8 mouse cellular contexts compared by ENCODE assay signal in the genomic region with DNA sequence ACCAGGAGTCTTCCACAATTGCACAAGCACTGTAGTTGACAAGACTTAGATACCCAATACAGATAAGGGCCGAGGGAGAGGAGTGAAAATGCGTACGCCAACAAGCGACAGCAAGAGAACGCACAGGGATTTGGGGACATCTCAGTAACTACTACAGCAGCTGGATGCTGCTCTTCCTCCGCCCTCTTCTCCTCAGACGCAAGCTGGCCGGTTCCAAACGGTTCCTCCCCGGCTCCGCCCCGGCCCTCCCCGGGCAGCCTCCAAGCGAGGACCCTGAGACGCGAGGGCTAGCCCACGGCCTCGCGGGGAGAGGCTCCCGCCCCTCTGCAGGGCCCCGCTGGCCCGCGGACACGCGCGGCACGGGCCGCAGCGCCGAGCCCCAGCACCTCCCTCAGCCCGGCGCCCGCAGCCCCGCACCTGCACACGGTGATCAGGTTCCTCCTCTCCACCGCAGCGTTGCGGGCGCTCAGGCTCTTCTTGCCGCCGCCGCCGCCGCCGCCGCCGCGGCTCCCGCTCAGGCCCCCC. TPM values are rescaled to one million over a fixed set of nuclear protein-coding genes. Genes with fewer than 3 reads are reported as not detected.
DNase-seq lines count a peak whose midpoint lies in the region; ATAC-seq and TF ChIP-seq lines count a peak whose summit lies in the region.

No protein-coding gene starts in this region.

- ATAC-seq in common myeloid progenitor, adult 5-6 weeks (replicated peaks; ENCODE audit: low read depth, poor library complexity, severe bottlenecking), result peak; percentile 65
- peak; percentile 44 for ATAC-seq in inflammation-experienced regulatory T-cells, adult 6 months

- intact Hi-C loops in left cerebral cortex, adult 2 months (cut with DNase I), result no loop called here

- peak overlapping the region; percentile 92 for H3K27ac ChIP-seq in left cerebral cortex, adult 2 months

- no peak for TF ChIP-seq CTCF in left cerebral cortex, adult 2 months (IDR thresholded peaks at IDR 0.05)

- peak overlapping the region; percentile 90 for H3K4me3 ChIP-seq in left cerebral cortex, adult 2 months

- peak; percentile 58 to 59 for DNase-seq in adrenal gland, adult 18-20 months (ENCODE audit: low spot score in 2 of 2)
- DNase-seq in gastrocnemius, postnatal 10 days, result peak; percentile 27
- peak; percentile 73 to 75 for DNase-seq in left cerebral cortex, adult 2 months (ENCODE audit: extremely low spot score in 1 of 2, low spot score in 2 of 2)
- peak; percentile 27 for DNase-seq in lung, postnatal 36 days
- peak; percentile 20 for DNase-seq in retina, adult 2 months (ENCODE audit: low read depth, low spot score)
- peak; percentile 12 for DNase-seq in urinary bladder, postnatal 25 days (ENCODE audit: low spot score)

RNA-seq across cellular contexts. Expression of a gene that starts 0.6 kb away (rescaled TPM):
- 1 to 10 TPM; 3.7 to 4.1 TPM for total RNA-seq in adrenal gland, adult 18-20 months (2021)
- 0.87 and 1.2 TPM in 2 replicates for total RNA-seq in common myeloid progenitor, adult 5-6 weeks (2017)
- total RNA-seq in gastrocnemius, postnatal 10 days (2021), result under 1 TPM; 0.63 to 0.75 TPM
- polyA plus RNA-seq in inflammation-experienced regulatory T-cells, adult 6 months (2017; shearing (Covaris generic)), result 1 to 10 TPM; 2.1 to 3.8 (median 2.9) TPM
- 10 to 100 TPM; 32.4 to 34.1 TPM for total RNA-seq in left cerebral cortex, adult 2 months (2021)

RNA-seq across cellular contexts. Expression of a gene that starts 37.7 kb away (rescaled TPM):
- 10 to 100 TPM; 35.8 to 41.2 TPM for total RNA-seq in adrenal gland, adult 18-20 months (2021)
- 0.15 and 0.87 TPM in 2 replicates for total RNA-seq in common myeloid progenitor, adult 5-6 weeks (2017)
- total RNA-seq in gastrocnemius, postnatal 10 days (2021), result 1 to 10 TPM; 2.0 to 2.6 TPM
- polyA plus RNA-seq in inflammation-experienced regulatory T-cells, adult 6 months (2017; shearing (Covaris generic)), result 10 to 100 TPM; 28.5 to 43.6 (median 33.0) TPM
- total RNA-seq in left cerebral cortex, adult 2 months (2021), result 10 to 100 TPM; 15.9 to 20.2 TPM

Comparison
In these comparisons a context has a peak if more than half of its experiments do, and no peak if none do; other contexts are left out.
1. Peak in every context shown above with its lines: DNase-seq, ATAC-seq, H3K4me3 ChIP-seq and H3K27ac ChIP-seq.
2. DNase-seq: peak in every context shown above with its lines; median percentile 74 in left cerebral cortex, adult 2 months; 58 in adrenal gland, adult 18-20 months; 27 in gastrocnemius, postnatal 10 days; 27 in lung, postnatal 36 days; 20 in retina, adult 2 months; 12 in urinary bladder, postnatal 25 days.
3. RNA of a gene that starts 0.6 kb away (total RNA-seq): 32.4 to 34.1 TPM in left cerebral cortex, adult 2 months; 3.7 to 4.1 TPM in adrenal gland, adult 18-20 months, 0.87 to 1.2 TPM in common myeloid progenitor, adult 5-6 weeks and 0.63 to 0.75 TPM in gastrocnemius, postnatal 10 days; every median in the first group is over 4 times any median in the second.